Mouse (Mus musculus) brain, embryonic 14.5 days (tissue): ENCODE results near the gene Avpi1.

Source experiments
- CTCF ChIP-seq: fragments of 200-500 bp; IDR thresholded peaks from 2 replicates; pipeline ENCODE4 v1.5.1; 2012; ENCODE audit warnings: inconsistent platforms, mild to moderate bottlenecking, moderate library complexity, borderline replicate concordance; ENCODE audit not compliant: insufficient read depth, insufficient read length; ENCODE audit errors: extremely low read depth
- POLR2A ChIP-seq: fragments of 200-500 bp; IDR thresholded peaks from 2 replicates; pipeline ENCODE4 v1.6.1; 2012; ENCODE audit warnings: mild to moderate bottlenecking, inconsistent platforms, borderline replicate concordance; ENCODE audit not compliant: poor library complexity, insufficient read depth, insufficient read length, severe bottlenecking; ENCODE audit errors: extremely low read depth

- TF ChIP-seq CTCF: no peak
- TF ChIP-seq POLR2A: no peak
Observed at GRCm38 (mm10) chr19:42145210-42145609, 16.4 kb upstream of the Avpi1 start.
